Mouse (Mus musculus): Measurements from ENCODE around the gene Cc2d2a. TPM values are rescaled to one million over a fixed set of nuclear protein-coding genes. Genes with fewer than 3 reads are reported as not detected.

The Cc2d2a gene
- polyA plus RNA-seq, 1 experiment, result 4.6 TPM

GRCm38 (mm10) chr5:43786607-43787006 lies 124.5 kb downstream of the Cc2d2a start:
- no peak overlapping the region for H3K4me3 ChIP-seq (ENCODE audit: insufficient read depth, low read depth, low read length)
- 86% methylated on average over 4 of the region's 4 CpGs for WGBS
- no peaks in the 10 kb centered on the region for H3K27me3 ChIP-seq (replicated peaks; ENCODE audit: control insufficient read depth, insufficient read depth, low read length)
- peaks cover 2% of the 10 kb centered on the region; the same call in 1 of the 2 replicates for H3K4me1 ChIP-seq (ENCODE audit: control insufficient read depth, insufficient read depth, low read length)
- no peak overlapping the region for H3K27ac ChIP-seq (ENCODE audit: insufficient read depth, low read depth, low read length)
- no peaks in the 10 kb centered on the region for H3K36me3 ChIP-seq (ENCODE audit: control insufficient read depth, insufficient read depth, low read length)
- TF ChIP-seq POLR2A (IDR thresholded peaks at IDR 0.05; ENCODE audit: low read depth, low read length), result no peak
- no peak for TF ChIP-seq CTCF (conservative IDR thresholded peaks at IDR 0.05; ENCODE audit: insufficient read depth, insufficient read length, low read depth, low read length)
- no peak for DNase-seq

DNA sequence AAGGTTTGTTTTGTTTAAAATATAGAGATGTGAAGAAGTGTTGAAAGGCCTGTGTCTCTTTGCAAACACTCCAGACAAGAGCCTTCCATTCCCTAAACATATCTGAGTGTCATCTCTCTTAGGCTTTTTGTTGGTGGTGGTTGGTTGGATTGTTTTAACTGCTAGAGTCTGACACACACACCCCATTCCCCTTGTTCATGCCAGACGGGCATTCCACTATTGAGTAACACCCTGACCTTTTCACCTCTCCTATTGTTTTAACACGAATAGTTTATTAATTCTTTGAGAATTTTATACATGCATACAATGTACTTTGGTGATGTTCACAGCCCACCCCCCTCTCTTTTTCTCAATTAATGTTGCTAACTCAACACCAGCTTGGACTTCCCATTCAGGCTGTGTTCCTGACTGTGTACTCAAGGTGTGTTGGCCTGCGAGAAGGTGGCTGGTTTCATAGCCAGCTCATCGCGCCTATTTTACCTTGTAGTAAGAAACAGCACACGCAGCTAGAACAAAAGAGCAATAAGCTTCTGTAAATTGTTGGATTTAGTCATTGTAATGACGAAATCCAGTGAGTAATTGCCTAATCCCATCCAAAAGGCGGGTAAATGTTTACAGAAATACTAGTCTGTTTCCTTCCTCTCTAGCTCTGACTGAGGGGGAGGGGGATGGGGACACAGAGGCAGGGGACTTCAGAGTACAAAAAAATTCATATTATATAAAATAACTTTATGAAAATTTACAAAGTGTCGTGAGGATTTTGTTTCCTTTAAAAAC lies 126.0 kb downstream of the Cc2d2a start:
- no peak for DNase-seq
- no peak overlapping the region for H3K4me3 ChIP-seq (ENCODE audit: insufficient read depth, low read depth, low read length)
- 73% methylated on average over 9 of the region's 9 CpGs for whole genome bisulfite sequencing
- no peaks in the 10 kb centered on the region for H3K27me3 ChIP-seq (replicated peaks; ENCODE audit: control insufficient read depth, insufficient read depth, low read length)
- H3K4me1 ChIP-seq (ENCODE audit: control insufficient read depth, insufficient read depth, low read length), result no peaks in the 10 kb centered on the region
- H3K27ac ChIP-seq (ENCODE audit: insufficient read depth, low read depth, low read length), result no peak overlapping the region
- no peak for TF ChIP-seq POLR2A (IDR thresholded peaks at IDR 0.05; ENCODE audit: low read depth, low read length)
- TF ChIP-seq CTCF (conservative IDR thresholded peaks at IDR 0.05; ENCODE audit: insufficient read depth, insufficient read length, low read depth, low read length), result no peak
- no peaks in the 10 kb centered on the region for H3K36me3 ChIP-seq (ENCODE audit: control insufficient read depth, insufficient read depth, low read length)

Other genes with a start within 250 kb of the Cc2d2a start
- 4.0 and 4.3 TPM in 2 replicates for gene C1qtnf7, start 146.8 kb upstream of the Cc2d2a start, polyA plus RNA-seq (2012; rRNA removed)
- gene Bst1, start 156.5 kb downstream of the Cc2d2a start, polyA plus RNA-seq (2012; rRNA removed), result 10.7 and 11.5 TPM in 2 replicates
- gene Fbxl5, start 159.3 kb downstream of the Cc2d2a start, polyA plus RNA-seq (2012; rRNA removed), result 28.0 and 32.5 TPM in 2 replicates
- 6.1 and 7.9 TPM in 2 replicates for gene Cd38, start 206.2 kb downstream of the Cc2d2a start, polyA plus RNA-seq (2012; rRNA removed)

Measured in kidney, adult 2 months (tissue).